Mouse (Mus musculus): ENCODE results near the gene Morn4.

Morn4 gene

DNA sequence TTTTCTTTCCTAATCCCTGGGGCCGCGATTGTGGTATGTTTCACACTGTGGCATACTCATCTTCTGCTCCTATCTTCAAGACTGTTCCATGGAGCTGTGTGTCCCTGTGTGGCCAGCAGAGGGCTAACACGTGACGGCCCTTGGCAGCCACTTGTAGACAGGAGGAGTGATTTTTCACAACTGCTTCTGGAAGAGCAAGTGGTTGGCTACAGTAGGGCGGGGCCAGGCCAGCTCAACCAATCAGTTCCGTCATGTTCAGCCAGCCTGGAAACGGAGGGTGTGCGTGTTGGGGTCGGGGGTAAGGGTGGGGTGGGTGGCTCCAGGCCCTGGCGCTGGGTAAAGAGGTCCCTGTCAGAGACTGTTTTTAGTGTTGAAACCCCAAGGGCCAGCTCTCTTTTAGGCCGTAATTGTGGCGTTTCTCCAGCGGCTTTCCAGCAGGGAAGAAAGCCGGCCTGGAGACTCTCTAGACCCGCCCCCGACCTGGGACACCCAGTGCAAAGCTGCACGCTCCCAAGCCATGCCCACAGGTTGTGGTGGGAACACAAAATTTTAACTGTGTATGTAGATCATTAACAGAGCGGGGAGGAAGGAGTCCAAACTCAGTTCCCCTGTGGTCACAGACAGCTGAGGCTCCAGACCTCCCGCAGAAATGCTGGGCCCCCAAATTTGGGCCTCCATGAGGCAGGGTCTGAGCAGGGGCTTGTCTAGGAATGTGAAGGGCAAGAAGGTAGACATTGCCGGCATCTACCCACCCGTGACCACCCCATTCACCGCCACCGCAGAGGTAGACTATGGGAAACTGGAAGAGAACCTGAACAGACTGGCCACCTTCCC, 40.7 kb downstream of the Morn4 start, which contains the start of gene Hoga1:
Gene Hoga1, plus strand, starts transcription at position 342 of the 834 bp plus-strand sequence.
- DNase-seq (ENCODE audit: extremely low read depth, low read depth, low spot score): peak; percentile 54

DNA sequence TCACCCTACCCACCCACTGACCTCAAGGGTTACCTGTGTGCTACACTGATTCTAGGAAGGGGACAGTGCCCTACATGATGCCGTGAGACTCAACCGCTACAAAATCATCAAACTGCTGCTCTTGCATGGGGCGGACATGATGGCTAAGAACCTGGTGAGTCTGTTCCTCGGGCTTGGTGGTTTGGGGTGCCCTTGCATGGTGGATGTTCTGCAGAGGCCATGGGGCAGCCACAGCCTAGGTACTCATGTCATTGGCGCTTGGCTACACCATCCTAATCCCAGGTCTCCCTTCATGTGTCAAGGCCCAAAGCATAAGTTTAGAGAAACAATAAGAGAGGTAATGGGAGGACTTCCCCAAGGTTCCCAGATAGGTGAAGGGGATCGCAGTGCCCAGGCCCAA, 42.2 kb downstream of the Morn4 start:
- no peak for DNase-seq (ENCODE audit: extremely low read depth, low read depth, low spot score)

DNA sequence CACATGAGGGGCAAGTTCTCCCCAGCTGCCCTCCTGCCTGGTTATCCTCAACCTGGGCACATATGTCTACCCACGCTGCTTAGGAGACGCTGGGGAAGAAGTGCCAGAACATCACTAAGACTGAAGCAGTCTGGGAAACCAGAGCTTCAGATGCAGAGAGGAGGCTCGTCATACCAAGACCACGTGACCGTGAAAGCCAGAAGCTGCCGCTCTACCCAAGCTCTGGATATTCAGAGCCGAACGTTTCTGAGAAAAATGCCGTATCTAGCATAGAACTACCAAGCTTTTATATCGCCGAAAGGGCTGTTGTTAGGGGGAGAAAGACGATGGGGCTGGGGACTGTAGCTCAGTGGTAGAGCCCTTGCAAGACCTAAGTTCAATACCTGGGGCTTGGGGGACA, 47.8 kb downstream of the Morn4 start:
- no peak for DNase-seq (ENCODE audit: extremely low read depth, low read depth, low spot score)

DNA sequence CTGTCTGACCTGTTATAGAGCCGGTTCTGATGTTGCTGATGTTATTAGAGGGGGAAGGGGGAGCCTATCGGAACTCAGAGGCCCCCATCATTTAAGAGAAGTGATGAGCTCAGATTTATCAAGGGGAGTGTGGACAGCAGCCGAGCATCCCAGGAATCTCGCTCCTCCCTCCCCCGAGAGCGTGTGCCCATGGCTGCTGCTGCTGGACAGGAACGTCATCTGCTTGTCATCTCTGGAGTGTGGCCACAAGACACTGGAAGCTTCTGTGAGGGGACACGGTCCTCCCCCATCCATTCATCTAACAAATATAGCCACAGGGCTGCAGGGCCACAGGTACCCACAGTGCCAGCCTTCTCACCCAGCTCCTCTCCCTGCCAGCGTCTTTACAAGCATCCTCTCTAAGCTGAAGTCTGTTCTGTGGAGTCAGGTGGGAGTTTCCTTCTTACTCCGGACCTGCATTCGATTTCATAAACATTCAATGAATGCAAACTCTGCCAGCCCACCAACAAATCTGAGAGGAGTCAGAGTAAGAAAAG, 48.9 kb downstream of the Morn4 start:
- no peak for DNase-seq (ENCODE audit: extremely low read depth, low read depth, low spot score)

DNA sequence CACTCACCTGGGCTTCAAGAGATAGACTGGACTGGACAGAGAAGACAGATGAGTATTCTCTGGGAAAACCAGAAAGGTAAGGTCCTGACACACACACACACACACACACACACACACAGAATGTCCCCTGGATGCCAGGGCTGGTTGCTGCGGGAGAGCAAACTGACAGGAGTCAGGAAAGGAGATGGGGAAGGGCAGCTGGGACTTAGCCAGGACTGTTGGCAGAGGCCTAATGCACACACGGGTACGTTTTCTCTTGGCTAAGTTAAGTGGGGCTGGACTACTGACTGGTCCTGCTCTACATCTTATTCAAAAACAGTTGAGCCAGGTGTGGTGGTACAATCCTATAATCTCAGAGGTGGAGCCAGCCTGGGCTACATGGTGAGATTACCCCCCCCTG, 49.8 kb downstream of the Morn4 start:
- no peak for DNase-seq (ENCODE audit: extremely low read depth, low read depth, low spot score)

DNA sequence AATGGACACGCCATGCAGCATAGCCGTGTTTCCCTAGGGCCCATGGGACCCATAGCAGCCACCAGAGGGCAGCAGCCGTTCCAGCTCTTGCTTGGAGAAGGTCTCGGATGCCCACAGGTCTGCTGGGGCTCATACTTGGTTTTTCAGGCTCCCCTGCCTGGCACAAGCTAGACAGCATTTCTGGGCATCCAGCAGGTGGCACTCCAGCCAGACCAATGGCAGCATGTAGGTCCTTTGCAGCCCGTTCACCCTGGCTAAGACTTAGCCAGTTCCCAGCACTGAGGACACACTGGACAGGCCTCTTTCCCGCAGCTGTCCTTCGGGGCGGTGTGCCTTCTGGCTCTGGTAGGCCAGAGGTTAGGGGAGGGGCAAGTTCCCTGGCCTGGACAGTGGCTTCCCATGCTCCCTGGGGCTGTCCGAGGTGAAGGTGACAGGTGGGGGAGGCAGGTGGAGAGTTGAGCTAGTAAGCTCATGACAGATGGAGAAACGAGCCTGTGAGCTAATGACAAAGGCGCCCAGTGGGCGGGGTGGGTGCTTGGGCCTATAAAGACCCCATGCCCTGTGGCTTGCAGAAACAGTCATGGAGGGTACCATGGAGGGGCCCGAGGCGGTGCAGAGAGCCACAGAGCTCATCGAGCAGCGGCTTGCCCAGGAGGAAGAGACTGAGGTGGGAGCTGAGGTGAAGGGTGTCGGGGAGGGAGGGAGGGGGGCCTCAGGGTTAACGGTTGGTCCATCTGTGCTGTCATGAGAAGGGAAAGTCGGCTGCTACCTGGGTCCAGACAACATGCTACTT, 50.5 kb downstream of the Morn4 start, which contains the start of gene Ankrd2:
Gene Ankrd2, plus strand, starts transcription at position 545 of the 793 bp plus-strand sequence.
- DNase-seq (ENCODE audit: extremely low read depth, low read depth, low spot score): no peak

DNA sequence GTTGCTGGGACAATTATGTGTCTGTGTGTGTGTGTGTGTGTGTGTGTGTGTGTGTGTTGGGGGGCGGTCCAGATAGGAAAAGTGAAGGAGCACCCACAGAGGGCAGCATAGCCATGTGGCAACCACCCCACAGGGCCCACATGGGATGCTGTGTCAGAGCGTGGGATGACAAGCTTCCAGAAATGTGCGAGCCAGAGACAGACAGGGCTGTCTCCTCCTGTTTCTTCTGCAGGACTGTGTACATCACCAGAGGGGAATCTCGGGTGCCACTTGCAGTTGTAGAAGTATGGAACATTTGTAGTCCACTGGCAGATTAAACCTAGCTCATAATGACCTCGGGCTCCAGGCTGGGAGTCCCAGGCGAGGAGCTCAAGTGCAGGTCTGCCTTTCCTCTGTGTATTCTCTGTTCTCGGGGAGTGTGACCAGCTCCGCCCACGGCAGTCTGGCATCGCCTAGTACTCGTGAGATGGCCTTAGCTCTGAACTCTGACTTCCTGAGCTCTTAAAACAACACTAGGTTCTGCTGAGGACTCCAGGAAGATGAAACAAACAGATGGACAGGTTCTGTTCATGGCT, 51.2 kb downstream of the Morn4 start:
- DNase-seq (ENCODE audit: extremely low read depth, low read depth, low spot score): no peak

DNA sequence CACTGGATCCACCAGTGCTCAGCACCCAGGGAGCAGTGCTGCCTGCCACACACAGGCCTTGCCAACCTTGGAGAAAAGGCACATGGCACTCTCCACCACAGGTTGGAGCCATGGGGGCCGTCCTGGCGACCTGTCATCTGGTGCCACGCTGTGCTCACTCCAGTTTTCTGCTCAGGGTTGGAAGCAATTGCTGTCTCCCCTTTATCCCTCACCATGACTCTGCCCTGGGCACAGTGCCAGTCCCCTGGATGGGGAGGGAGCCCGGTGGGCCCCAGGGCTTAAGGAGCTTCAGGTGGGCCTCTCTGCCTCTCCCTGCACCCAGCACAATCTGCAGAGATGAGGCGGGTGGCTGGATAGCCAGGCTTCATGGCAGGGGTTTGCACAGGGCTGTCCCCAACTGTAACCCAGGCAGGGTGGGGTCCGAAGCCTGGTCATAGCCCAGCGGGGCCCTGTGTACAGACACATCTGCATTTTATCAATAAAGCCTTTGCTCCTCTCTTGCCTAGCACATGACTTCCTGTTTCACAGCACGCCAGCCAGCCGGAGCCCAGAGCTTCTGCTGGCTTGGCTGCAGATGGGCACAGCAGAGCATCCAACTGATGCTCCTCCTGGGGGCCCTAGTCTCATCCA, 51.9 kb downstream of the Morn4 start:
- DNase-seq (ENCODE audit: extremely low read depth, low read depth, low spot score): no peak

DNA sequence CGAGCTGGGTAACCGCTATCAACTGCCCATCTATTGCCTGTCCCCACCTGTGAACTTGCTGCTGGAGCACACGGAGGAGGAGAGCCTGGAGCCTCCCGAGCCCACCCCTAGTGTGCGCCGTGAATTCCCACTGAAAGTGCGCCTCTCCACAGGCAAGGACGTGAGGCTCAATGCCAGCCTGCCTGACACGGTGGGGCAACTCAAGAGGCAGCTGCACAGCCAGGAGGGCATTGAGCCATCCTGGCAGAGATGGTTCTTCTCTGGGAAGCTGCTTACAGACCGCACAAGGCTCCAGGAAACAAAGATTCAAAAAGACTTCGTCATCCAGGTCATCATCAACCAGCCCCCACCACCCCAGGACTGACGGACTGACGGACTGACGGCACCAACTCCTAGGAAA, 52.5 kb downstream of the Morn4 start:
- DNase-seq (ENCODE audit: extremely low read depth, low read depth, low spot score): no peak

DNA sequence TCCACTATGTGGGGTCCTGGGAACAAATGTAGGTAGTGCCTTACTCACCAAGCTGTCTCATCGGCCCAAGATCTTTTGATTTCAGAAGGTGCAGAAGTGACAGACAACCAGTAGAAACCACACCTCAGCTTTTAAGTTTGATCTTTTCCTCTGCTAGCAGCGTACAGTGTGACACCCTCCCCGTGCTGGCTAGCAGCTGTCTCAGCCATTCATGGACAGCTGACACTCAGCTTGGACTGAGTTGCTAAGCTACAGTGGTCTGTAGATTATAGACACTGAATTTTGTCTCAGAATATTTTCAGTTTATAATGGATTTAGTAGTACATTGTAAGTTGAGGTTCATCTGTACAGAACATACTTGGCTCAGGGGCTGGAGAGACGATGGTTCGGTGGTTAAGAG, 55.0 kb downstream of the Morn4 start:
- DNase-seq (ENCODE audit: extremely low read depth, low read depth, low spot score): no peak

DNA sequence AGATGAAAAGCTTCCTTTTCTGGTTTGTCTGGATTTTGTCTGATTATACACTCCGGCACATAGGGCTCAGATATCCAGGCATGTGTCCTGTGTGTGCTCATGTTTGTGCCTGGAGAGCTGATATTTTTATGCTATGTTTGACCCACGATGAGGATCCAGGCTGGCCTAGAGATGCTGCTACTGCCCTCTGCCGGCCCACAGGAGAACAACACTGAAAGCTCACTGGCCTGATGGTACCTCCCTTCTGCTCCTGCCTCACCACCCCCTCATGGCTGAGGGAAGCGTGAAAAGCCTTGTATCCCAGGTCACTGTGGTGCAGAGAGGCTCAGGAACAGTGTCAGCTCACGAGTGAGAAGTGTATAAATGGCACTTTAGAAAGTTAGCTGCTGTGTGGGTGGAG, 60.0 kb downstream of the Morn4 start:
- DNase-seq (ENCODE audit: extremely low read depth, low read depth, low spot score): no peak
